Mouse (Mus musculus): ENCODE data around the gene Zfp825. TPM values are rescaled to one million over a fixed set of nuclear protein-coding genes. Genes with fewer than 3 reads are reported as not detected.

Gene Zfp825
- polyA plus RNA-seq, 1 experiment from 2014 or later: 23.7 TPM

Other genes with a start within 250 kb of the Zfp825 start
- gene Ahrr, start 201.7 kb downstream of the Zfp825 start, polyA plus RNA-seq (2015; fragmentation: Nextera tagmentation; extraction: Ambion mirVana): 0.57 and 0.70 TPM in 2 replicates
- 123 and 134 TPM in 2 replicates for gene Pdcd6, start 176.4 kb downstream of the Zfp825 start, polyA plus RNA-seq (2015; fragmentation: Nextera tagmentation; extraction: Ambion mirVana)
- 254 and 283 TPM in 2 replicates for gene Sdha, start 143.7 kb downstream of the Zfp825 start, polyA plus RNA-seq (2015; fragmentation: Nextera tagmentation; extraction: Ambion mirVana)
- gene Ccdc127, start 143.7 kb downstream of the Zfp825 start, polyA plus RNA-seq (2015; fragmentation: Nextera tagmentation; extraction: Ambion mirVana): 44.7 and 56.1 TPM in 2 replicates
- not detected in 2 replicates for gene Lrrc14b, start 130.0 kb downstream of the Zfp825 start, polyA plus RNA-seq (2015; fragmentation: Nextera tagmentation; extraction: Ambion mirVana)
- gene Zfp72, start 103.2 kb downstream of the Zfp825 start, polyA plus RNA-seq (2015; fragmentation: Nextera tagmentation; extraction: Ambion mirVana): 6.9 and 7.0 TPM in 2 replicates
- 78.9 and 152 TPM in 2 replicates for gene Ftl1-ps1, start 94.3 kb downstream of the Zfp825 start, polyA plus RNA-seq (2015; fragmentation: Nextera tagmentation; extraction: Ambion mirVana)
- gene Erap1, start 145.6 kb upstream of the Zfp825 start, polyA plus RNA-seq (2015; fragmentation: Nextera tagmentation; extraction: Ambion mirVana): 41.1 and 44.8 TPM in 2 replicates